Mouse (Mus musculus): ENCODE results near the gene Anks6. TPM values are rescaled to one million over a fixed set of nuclear protein-coding genes. Genes with fewer than 3 reads are reported as not detected.

The Anks6 gene
- 1.3 and 4.1 TPM in 2 replicates for polyA plus RNA-seq (2012; ENCODE audit: low replicate concordance)

GRCm38 (mm10) chr4:47056791-47057509 lies at the start of gene Anks6:
Gene Anks6 (minus strand): TSS chr4:47057427.

GRCm38 (mm10) chr4:47091493-47092386 lies 34.5 kb upstream of the Anks6 start, which contains the start of gene Galnt12:
Gene Galnt12 (plus strand): TSS chr4:47091909.

GRCm38 (mm10) chr4:46991016-46991958 lies 65.9 kb downstream of the Anks6 start, which contains the start of gene Gabbr2:
Gene Gabbr2 (minus strand): TSS chr4:46991873.

Other genes with a start within 250 kb of the Anks6 start
- 0.08 and 0.16 TPM in 2 replicates for gene Gabbr2, start 65.6 kb downstream of the Anks6 start, polyA plus RNA-seq (2012; ENCODE audit: low replicate concordance)
- gene Galnt12, start 34.5 kb upstream of the Anks6 start, polyA plus RNA-seq (2012; ENCODE audit: low replicate concordance): 9.3 and 15.9 TPM in 2 replicates
- 0.24 and 0.68 TPM in 2 replicates for gene Col15a1, start 150.7 kb upstream of the Anks6 start, polyA plus RNA-seq (2012; ENCODE audit: low replicate concordance)

Measured in hematopoietic multipotent progenitor cell, adult 10-12 weeks (in vitro differentiated cells).